Mouse (Mus musculus) ES-Bruce4 (cell line): ENCODE measurements around the gene Ccdc88c. TPM values are rescaled to one million over a fixed set of nuclear protein-coding genes. Genes with fewer than 3 reads are reported as not detected.

Experiments used
- H3K27ac ChIP-seq: 2 replicates; pipeline ENCODE4 v1.5.1; 2012; ENCODE audit warnings: low read length, inconsistent platforms; ENCODE audit not compliant: insufficient read depth
- H3K27me3 ChIP-seq: 2 replicates; pipeline ENCODE4 v1.6.1; 2012; ENCODE audit warnings: mild to moderate bottlenecking, low read length, inconsistent platforms; ENCODE audit not compliant: control insufficient read depth, poor library complexity, insufficient read depth, severe bottlenecking
- H3K36me3 ChIP-seq: 2 replicates; pipeline ENCODE4 v1.6.1; 2012; ENCODE audit warnings: inconsistent platforms, mild to moderate bottlenecking, low read length, moderate library complexity; ENCODE audit not compliant: control insufficient read depth, poor library complexity, insufficient read depth, severe bottlenecking
- H3K4me1 ChIP-seq: one replicate; pipeline ENCODE4 v1.8.1; 2011; ENCODE audit warnings: low read length; ENCODE audit not compliant: control insufficient read depth, insufficient read depth
- H3K4me3 ChIP-seq: 2 replicates; pipeline ENCODE4 v1.5.1; 2011; ENCODE audit warnings: low read depth, mild to moderate bottlenecking, low read length
- H3K9ac ChIP-seq: 2 replicates; pipeline ENCODE4 v1.6.1; 2012; ENCODE audit warnings: low read depth, mild to moderate bottlenecking, inconsistent platforms; ENCODE audit not compliant: poor library complexity, severe bottlenecking
- H3K9me3 ChIP-seq: replicated peaks from 2 replicates; pipeline ENCODE4 v1.6.1; 2012; ENCODE audit warnings: mild to moderate bottlenecking, low read length, inconsistent platforms; ENCODE audit not compliant: control insufficient read depth, poor library complexity, insufficient read depth, severe bottlenecking
- CTCF ChIP-seq: IDR thresholded peaks from one replicate; pipeline ENCODE4 v1.8.1; 2011; ENCODE audit warnings: low read depth, low read length
- EP300 ChIP-seq: IDR thresholded peaks from 2 replicates; pipeline ENCODE4 v1.6.1; 2011; ENCODE audit warnings: low read depth, low read length; ENCODE audit not compliant: insufficient read depth
- POLR2A ChIP-seq: IDR thresholded peaks from one replicate; pipeline ENCODE4 v1.8.1; 2011; ENCODE audit warnings: low read length; ENCODE audit not compliant: insufficient read depth
- polyA plus RNA-seq: library from polyadenylated mRNA; stranded (reverse); fragments of >200 nt; gene quantifications from 2 replicates; pipeline ENCODE4 v1.2.4, GENCODE M21; 2011; ENCODE audit warnings: low read depth; ENCODE audit not compliant: missing spikeins, insufficient read depth, insufficient read length

The Ccdc88c gene
- polyA plus RNA-seq, 1 experiment: 69.0 TPM

DNA sequence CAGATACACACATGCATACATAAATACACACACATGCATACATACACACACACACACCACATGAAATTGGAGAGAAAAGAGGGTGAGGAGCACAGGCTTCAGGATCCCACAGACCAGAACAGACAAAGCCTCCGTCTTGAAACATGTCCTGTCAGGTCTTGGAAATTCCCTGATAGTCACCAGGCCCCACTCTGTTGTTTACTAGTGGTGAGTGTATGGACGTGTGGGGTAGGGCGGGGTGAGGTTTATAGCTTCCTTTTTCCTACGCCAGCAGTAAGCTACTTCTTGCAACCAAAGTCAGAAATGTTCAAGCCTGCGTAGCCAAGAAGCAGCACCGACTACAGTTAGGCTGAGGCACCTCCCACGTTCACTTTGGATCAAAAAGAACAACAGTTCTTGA, 145.7 kb downstream of the Ccdc88c start:
- TF ChIP-seq POLR2A (no peak), EP300 (no peak), CTCF (no peak)
- H3K4me1 ChIP-seq: no peaks in the 10 kb centered on the region
- H3K27me3 ChIP-seq: no peaks in the 10 kb centered on the region; the same call in 1 of the 2 replicates
- no peak overlapping the region for H3K9ac ChIP-seq
- H3K9me3 ChIP-seq: no peaks in the 10 kb centered on the region
- H3K36me3 ChIP-seq: no peaks in the 10 kb centered on the region
- no peak overlapping the region for H3K4me3 ChIP-seq
- H3K27ac ChIP-seq: no peak overlapping the region

DNA sequence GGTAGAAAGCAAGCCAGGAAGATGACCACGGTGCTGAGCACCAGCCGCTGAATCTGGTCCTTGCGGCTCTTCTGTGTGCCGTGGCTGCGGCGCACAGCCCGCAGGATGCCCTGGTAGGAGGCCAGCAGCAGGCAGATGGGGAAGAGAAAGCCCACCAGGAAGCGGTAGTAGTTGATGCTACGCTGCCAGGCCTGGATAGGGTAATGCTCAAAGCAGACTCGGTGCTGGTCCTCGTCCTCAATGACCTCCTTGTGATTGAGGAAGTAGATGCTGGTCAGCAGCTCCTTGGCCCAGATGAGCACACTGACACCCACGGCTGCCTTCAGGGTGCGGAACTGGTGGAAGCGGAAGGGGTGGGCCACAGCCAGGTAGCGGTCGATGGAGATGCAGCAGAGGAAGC, 150.3 kb downstream of the Ccdc88c start:
- Histone ChIP-seq H3K36me3 (no peaks in the 10 kb centered on the region), H3K27me3 (no peaks in the 10 kb centered on the region), H3K27ac (no peak overlapping the region), H3K4me3 (no peak overlapping the region), H3K4me1 (no peaks in the 10 kb centered on the region), H3K9me3 (no peaks in the 10 kb centered on the region), H3K9ac (no peak overlapping the region)
- TF ChIP-seq EP300 (no peak), POLR2A (no peak), CTCF (no peak)

GRCm38 (mm10) chr12:100877936-100878335, 150.9 kb downstream of the Ccdc88c start:
- Histone ChIP-seq H3K27me3 (no peaks in the 10 kb centered on the region), H3K36me3 (no peaks in the 10 kb centered on the region), H3K9me3 (no peaks in the 10 kb centered on the region), H3K4me1 (no peaks in the 10 kb centered on the region), H3K9ac (no peak overlapping the region), H3K27ac (no peak overlapping the region), H3K4me3 (no peak overlapping the region)
- TF ChIP-seq POLR2A (no peak), EP300 (no peak), CTCF (no peak)

GRCm38 (mm10) chr12:100875960-100876359, 152.9 kb downstream of the Ccdc88c start:
- no peak for TF ChIP-seq EP300
- no peak for TF ChIP-seq CTCF
- TF ChIP-seq POLR2A: no peak
- H3K9me3 ChIP-seq: no peaks in the 10 kb centered on the region
- H3K36me3 ChIP-seq: no peaks in the 10 kb centered on the region
- H3K27ac ChIP-seq: no peak overlapping the region
- no peaks in the 10 kb centered on the region for H3K27me3 ChIP-seq
- H3K9ac ChIP-seq: no peak overlapping the region
- no peak overlapping the region for H3K4me3 ChIP-seq
- H3K4me1 ChIP-seq: no peaks in the 10 kb centered on the region

- Histone ChIP-seq H3K36me3 (no peaks in the 10 kb centered on the region), H3K9ac (no peak overlapping the region), H3K9me3 (no peaks in the 10 kb centered on the region), H3K27me3 (no peaks in the 10 kb centered on the region), H3K27ac (no peak overlapping the region), H3K4me3 (no peak overlapping the region), H3K4me1 (no peaks in the 10 kb centered on the region)
- TF ChIP-seq CTCF (no peak), POLR2A (no peak), EP300 (no peak)
Measured at GRCm38 (mm10) chr12:100875553-100875952, 153.3 kb downstream of the Ccdc88c start.

- Histone ChIP-seq H3K27me3 (no peaks in the 10 kb centered on the region), H3K9ac (no peak overlapping the region), H3K4me1 (no peaks in the 10 kb centered on the region), H3K36me3 (no peaks in the 10 kb centered on the region), H3K4me3 (no peak overlapping the region), H3K27ac (no peak overlapping the region), H3K9me3 (no peaks in the 10 kb centered on the region)
- no peak for TF ChIP-seq EP300
- no peak for TF ChIP-seq POLR2A
- TF ChIP-seq CTCF: no peak
Measured at GRCm38 (mm10) chr12:100873612-100874011, 155.2 kb downstream of the Ccdc88c start.
